Mouse (Mus musculus) cerebellum, adult 11-12 months (tissue): ENCODE measurements around the gene Ell.

Source experiments
- DNase-seq: peaks from one replicate; pipeline ENCODE4 v3.0.0; 2022

Gene Ell

GRCm38 (mm10) chr8:70617985-70618384, 78.7 kb downstream of the Ell start:
- DNase-seq: peak; percentile 7

- DNase-seq: peak; percentile 9
These were observed 79.7 kb downstream of the Ell start for GRCm38 (mm10) chr8:70618888-70619334.

- no peak for DNase-seq
These were observed 83.0 kb downstream of the Ell start for GRCm38 (mm10) chr8:70622220-70622619.

- DNase-seq: peak; percentile 35
These were observed 85.8 kb downstream of the Ell start for GRCm38 (mm10) chr8:70625104-70625503.

DNA sequence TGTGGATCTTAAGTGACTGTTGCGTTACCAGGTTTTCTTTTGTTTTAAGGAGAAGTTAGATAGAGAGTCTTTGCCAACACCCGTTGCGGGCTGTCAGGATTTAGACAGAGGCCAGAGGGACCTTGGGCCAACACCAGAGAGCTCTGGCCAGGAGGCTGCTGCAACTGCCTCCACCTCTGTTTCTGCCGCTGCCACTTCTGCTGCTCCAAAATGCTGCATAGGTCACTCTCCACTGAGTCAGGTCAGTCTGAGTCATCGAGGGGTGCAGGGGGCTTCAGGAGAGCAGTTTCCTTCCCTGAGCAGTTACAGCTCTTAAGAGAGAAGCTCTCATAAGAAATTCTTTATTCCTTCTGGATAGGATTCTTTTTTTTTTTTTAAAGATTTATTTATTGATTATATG, 87.8 kb downstream of the Ell start:
- DNase-seq: no peak

DNA sequence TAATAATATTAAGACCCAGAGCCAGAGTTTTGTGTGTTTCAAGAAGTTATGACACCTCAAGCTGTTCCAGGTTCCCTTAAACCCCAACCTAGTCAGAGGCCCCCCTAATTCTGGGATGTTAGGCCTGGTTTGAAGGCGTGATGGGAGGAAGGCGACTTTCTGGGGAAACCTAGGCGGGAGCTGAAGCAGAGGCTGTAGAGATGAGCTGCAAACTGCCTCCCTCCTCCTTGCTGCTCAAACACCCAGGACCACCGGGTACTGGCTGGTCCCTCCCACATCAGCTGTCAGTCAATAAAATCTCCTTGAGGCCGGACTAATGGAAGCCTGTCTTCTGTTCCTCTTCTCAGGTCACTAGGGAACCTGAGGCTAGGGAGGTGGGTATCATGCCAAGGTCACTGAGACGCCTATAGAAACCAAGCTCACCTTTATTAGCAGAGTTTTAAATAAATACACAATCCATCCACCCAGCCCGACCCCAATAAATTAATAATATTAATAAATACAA, 89.8 kb downstream of the Ell start:
- peak; percentile 50 for DNase-seq

DNA sequence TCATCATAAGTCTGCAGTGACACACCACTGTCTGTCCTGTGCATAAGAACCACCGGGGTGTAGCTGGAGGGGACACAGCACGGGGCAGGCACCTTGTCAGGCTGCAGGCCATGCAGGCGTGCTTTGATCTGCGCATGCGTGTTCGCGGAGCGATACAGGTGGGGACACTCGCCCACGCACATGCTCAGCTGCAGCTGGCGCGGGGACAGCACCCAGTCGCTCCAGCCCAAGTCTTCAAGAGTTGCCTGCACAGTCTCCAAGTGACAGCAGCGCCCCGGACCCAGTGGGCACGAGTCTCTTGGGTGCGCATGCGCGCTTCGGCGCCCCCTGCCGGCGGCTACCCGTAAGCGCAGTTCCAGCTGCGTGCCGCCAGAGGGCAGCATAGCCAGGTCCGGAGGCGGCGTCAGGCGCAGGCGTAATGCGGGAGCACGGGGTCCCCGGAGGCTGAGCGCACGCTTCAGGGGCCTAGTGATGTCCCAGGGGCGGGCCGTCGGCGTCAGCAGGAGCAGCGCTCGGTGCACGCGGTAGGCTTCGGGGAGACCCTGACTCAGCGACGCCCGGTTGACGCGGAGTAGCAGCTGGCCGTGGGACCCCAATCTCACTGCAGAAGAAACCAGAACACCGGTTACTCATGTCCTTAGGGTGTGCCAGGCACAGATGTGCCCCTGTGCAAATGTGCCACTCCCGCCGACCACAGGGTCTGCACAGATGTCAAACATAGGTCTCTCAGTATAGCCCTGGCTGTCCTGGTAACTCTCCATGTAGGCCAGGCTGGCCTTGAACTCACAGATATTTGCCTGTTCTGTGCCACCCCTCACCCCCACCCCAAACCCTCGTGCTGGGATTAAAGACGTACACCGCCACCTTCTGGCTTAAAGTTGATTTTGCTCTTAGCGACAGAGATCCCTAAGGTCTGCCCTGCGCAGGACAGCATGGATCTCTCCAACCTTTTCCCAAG, 90.6 kb downstream of the Ell start:
- peak; percentile 93 for DNase-seq

DNA sequence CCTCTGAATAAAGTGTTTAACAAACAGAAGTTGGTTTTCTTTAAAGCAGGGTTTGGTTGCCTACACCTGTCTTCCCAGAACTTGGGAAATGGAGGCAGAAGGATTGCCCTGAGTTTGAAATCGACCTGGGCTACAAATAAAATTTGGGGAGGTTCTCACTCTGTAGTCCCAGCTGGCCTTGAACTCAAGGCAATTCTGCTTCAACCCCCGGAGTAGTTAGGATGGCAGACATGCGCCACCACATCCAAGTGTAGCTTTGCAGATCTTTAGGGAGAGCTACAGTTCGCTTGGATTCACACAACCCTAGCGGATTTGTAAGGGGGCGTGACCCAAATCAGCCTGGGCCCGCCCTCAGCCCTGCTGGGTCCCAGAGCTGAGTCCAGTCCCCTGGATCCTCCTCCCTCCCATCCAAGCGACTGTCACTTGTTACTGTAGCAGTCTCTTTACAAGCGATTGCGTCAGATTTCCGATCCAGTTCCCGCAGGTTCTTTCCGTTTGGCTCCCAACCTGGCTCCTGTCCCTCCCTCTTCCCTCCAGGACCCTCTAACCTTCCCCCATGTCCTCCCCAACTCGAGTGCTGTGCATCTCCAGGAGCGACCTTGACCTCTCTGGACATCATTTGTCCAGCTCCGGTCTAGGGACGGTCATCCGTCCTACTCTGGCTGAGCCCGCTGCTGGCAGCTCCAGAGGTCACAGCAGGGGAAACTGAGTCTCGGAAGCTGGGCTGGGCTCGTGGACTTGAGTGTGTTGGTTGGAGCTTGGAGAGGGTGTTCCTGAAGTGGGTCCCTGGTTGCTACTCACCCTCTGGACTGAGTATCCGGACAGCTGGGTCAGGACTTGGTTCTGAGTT, 91.5 kb downstream of the Ell start:
- peak; percentile 44 for DNase-seq

DNA sequence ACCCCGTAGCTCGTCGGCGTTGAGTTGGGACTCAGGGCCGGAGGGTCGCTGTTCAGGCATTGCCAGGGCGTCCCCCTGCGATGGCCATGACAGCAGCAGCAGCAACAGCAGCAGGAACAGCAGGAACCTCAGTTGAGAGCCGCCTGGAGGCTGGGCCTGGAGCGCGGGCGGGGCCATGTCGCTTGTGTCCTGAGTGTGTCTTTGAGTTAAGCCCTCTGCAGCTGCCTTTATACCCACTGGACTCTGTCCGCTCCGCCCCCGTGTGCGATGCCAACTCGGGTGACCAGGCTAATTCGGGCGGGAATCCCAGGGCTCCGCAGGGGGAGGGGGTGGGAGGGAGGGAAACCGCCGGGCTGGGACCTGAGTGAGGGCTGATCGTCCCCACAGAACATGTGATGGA, 92.2 kb downstream of the Ell start:
- peak; percentile 49 for DNase-seq

GRCm38 (mm10) chr8:70632346-70632892, 93.2 kb downstream of the Ell start, which contains the start of gene Gdf15:
Gdf15 (minus strand) TSS chr8:70632456.
- no peak for DNase-seq

- no peak for DNase-seq
These were observed 94.8 kb downstream of the Ell start for GRCm38 (mm10) chr8:70634066-70634465.

- no peak for DNase-seq
These were observed 96.3 kb downstream of the Ell start for GRCm38 (mm10) chr8:70635527-70635926.

- DNase-seq: no peak
These were observed 97.6 kb downstream of the Ell start for GRCm38 (mm10) chr8:70636838-70637237.

- no peak for DNase-seq
These were observed 99.5 kb downstream of the Ell start for GRCm38 (mm10) chr8:70638752-70639151.
